Mouse (Mus musculus): ENCODE measurements around the gene Scgb2b21.

DNA sequence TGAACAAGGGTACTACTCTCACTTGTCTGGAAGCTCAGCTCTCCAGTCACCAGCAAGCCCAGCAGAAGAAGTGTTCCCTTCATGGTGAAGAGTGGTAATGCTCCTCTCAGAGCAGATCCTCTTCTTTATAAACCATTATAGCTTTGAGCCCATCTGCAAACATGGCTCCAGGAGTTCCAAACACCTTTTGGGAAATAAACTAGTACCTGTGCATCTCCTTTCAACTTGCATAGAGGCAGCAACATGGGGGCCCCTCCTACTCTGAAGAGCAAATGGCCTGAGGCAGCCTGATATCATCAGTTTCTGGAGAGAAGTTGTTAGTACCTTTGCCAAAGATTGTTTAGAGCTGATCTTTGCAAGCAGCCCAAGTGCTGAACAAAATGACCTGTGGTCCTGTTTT lies at the start of gene Scgb2b21:
- TF ChIP-seq POLR2A (IDR thresholded peaks at IDR 0.05; ENCODE audit: control insufficient read depth in 1 of 2, insufficient read depth in 1 of 2, low read depth in 1 of 2, low read length in 2 of 2, poor library complexity in 1 of 2) (no peak), MAX (IDR thresholded peaks at IDR 0.05; ENCODE audit: low read length) (no peak), ZC3H11A (IDR thresholded peaks at IDR 0.05; ENCODE audit: low read depth, low read length) (no peak), TBP (IDR thresholded peaks at IDR 0.05; ENCODE audit: low read depth, low read length) (no peak), TCF12 (IDR thresholded peaks at IDR 0.05; ENCODE audit: low read depth, low read length) (no peak), RAD21 (IDR thresholded peaks at IDR 0.05; ENCODE audit: low read depth, low read length) (no peak), ZMIZ1 (IDR thresholded peaks at IDR 0.05; ENCODE audit: low read depth, low read length) (no peak), GATA1 (IDR thresholded peaks at IDR 0.05; ENCODE audit: low read depth, low read length) (no peak), USF1 (IDR thresholded peaks at IDR 0.05; ENCODE audit: low read depth, low read length) (no peak), MAZ (IDR thresholded peaks at IDR 0.05; ENCODE audit: low read depth, low read length) (no peak), CTCF (IDR thresholded peaks at IDR 0.05 in 2 of 3, conservative IDR thresholded peaks at IDR 0.05 in 1 of 3; ENCODE audit: control insufficient read depth in 1 of 3, insufficient read depth in 1 of 3, low read depth in 2 of 3, low read length in 3 of 3, poor library complexity in 1 of 3, severe bottlenecking in 1 of 3) (no peak), RCOR1 (IDR thresholded peaks at IDR 0.05; ENCODE audit: low read depth, low read length) (no peak), POLR2AphosphoS5 (IDR thresholded peaks at IDR 0.05; ENCODE audit: borderline replicate concordance, low read depth, low read length) (no peak), BHLHE40 (IDR thresholded peaks at IDR 0.05; ENCODE audit: borderline replicate concordance, low read depth, low read length) (no peak)

Measured in MEL (cell line).